Mouse (Mus musculus): ENCODE data around the gene Rab6b. TPM values are rescaled to one million over a fixed set of nuclear protein-coding genes. Genes with fewer than 3 reads are reported as not detected.

Gene Rab6b
- total and polyA plus RNA-seq, 3 experiments = 0.16 TPM; not detected in 2

DNA sequence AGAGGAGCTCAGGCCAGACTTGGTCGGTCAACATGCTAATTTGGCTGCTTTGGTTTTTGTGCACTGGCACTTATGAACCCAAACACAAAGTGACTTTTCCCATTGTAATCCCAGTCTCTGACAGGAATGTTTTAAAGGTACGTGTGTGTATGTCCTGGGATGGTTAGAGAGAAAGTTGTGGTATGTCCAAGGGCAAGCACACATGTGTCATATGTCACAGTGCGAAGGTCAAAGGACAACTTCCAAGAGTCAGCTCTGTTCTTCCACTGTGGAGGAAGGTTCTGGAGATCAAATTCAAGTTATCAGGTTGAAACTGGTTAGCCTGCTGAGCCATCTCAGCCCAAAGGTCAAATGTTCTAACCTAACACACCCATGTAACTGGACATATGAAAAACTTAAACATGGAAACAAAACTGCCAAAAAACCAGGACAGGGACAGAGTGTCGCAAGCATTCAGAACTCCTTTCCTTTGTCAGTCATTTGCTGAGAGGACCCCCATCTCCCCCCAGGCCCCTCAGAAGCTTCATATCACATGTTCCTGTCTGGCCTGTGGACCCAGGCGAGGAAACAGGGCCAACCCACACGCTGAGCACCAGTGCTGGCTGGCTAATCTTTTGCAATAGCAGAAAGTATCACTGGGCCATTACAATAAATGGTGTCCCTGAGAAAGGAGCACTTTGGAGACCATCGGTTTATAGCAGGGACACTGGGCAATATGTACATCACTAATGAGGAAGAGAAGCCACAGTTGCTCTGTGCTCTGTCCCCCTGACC lies 120.8 kb downstream of the Rab6b start:
- Histone ChIP-seq H3K27me3 (ENCODE audit: insufficient read depth, low read length) (peaks cover 43% of the 10 kb centered on the region), H3K9me3 (replicated peaks) (no peaks in the 10 kb centered on the region), H3K36me3 (replicated peaks) (no peaks in the 10 kb centered on the region), H3K4me1 (ENCODE audit: insufficient read depth, low read depth, low read length) (peaks cover 34% of the 10 kb centered on the region), H3K4me3 (ENCODE audit: low read depth, low read length) (no peak overlapping the region)
- ATAC-seq (ENCODE audit: extremely low read depth, insufficient number of reproducible peaks, low FRiP score, poor library complexity, severe bottlenecking) (no peak), DNase-seq (ENCODE audit: low spot score) (no peak)
- no peak for TF ChIP-seq GATA1 (IDR thresholded peaks at IDR 0.05; ENCODE audit: borderline replicate concordance, low read length)
- TF ChIP-seq POLR2AphosphoS5 (IDR thresholded peaks at IDR 0.05; ENCODE audit: insufficient replicate concordance, low read depth, low read length) = no peak
- TF ChIP-seq CTCF (IDR thresholded peaks at IDR 0.05; ENCODE audit: low read depth, low read length) = no peak
- TF ChIP-seq TAL1 (conservative IDR thresholded peaks at IDR 0.05; ENCODE audit: low read depth, low read length) = no peak
- no peak for TF ChIP-seq GATA2 (IDR thresholded peaks at IDR 0.05; ENCODE audit: borderline replicate concordance, low read depth, low read length)

DNA sequence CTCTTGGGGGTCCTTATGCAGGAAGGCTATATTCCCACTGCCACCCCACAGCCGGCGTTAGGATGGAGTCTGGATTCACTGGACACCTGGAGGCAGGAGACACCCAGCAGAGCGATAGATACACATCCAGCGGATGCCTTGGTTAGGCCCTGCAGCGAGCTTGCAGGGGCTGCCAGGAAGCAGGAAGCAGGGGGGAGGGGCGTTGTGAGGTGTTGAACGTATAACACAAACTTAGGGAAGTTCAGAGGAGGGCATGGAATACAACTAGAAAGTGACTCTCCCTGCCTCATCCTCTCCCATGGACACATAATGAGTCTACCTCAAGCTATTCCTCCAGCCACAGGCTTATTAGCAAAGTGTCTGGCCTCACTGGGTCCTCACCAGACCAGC lies 121.4 kb downstream of the Rab6b start:
- TF ChIP-seq POLR2AphosphoS5 (IDR thresholded peaks at IDR 0.05; ENCODE audit: insufficient replicate concordance, low read depth, low read length) = no peak
- no peak for TF ChIP-seq GATA2 (IDR thresholded peaks at IDR 0.05; ENCODE audit: borderline replicate concordance, low read depth, low read length)
- TF ChIP-seq GATA1 (IDR thresholded peaks at IDR 0.05; ENCODE audit: borderline replicate concordance, low read length) = no peak
- no peak for TF ChIP-seq CTCF (IDR thresholded peaks at IDR 0.05; ENCODE audit: low read depth, low read length)
- no peak for TF ChIP-seq TAL1 (conservative IDR thresholded peaks at IDR 0.05; ENCODE audit: low read depth, low read length)
- DNase-seq (ENCODE audit: low spot score) = no peak
- H3K4me1 ChIP-seq (ENCODE audit: insufficient read depth, low read depth, low read length) = peaks cover 29% of the 10 kb centered on the region
- H3K36me3 ChIP-seq (replicated peaks) = no peaks in the 10 kb centered on the region
- no peaks in the 10 kb centered on the region for H3K9me3 ChIP-seq (replicated peaks)
- no peak for ATAC-seq (ENCODE audit: extremely low read depth, insufficient number of reproducible peaks, low FRiP score, poor library complexity, severe bottlenecking)
- no peak overlapping the region for H3K4me3 ChIP-seq (ENCODE audit: low read depth, low read length)
- peaks cover 44% of the 10 kb centered on the region for H3K27me3 ChIP-seq (ENCODE audit: insufficient read depth, low read length)

DNA sequence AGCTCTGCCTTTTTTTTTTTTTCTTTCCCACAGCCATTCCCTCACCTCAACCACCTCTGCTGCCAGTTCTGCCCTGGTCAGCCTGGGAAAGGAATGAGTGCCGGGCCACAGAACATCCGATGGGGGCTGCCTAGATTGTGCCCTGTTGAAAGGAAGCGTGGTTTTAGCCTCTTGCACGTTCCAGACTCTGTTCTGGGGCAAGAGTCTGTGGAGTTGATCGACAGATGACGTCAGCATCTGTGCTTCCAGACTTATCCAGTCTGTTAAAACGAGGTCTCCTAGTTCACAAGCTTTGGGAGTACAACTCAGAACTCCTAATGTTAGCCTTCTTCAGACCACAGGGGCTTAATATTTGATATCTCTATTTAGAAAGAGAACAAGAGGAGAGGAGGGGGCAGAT lies 122.5 kb downstream of the Rab6b start:
- Histone ChIP-seq H3K4me3 (ENCODE audit: low read depth, low read length) (no peak overlapping the region), H3K36me3 (replicated peaks) (no peaks in the 10 kb centered on the region), H3K4me1 (ENCODE audit: insufficient read depth, low read depth, low read length) (peaks cover 19% of the 10 kb centered on the region), H3K27me3 (ENCODE audit: insufficient read depth, low read length) (peaks cover 43% of the 10 kb centered on the region), H3K9me3 (replicated peaks) (no peaks in the 10 kb centered on the region)
- ATAC-seq (ENCODE audit: extremely low read depth, insufficient number of reproducible peaks, low FRiP score, poor library complexity, severe bottlenecking) = no peak
- TF ChIP-seq POLR2AphosphoS5 (IDR thresholded peaks at IDR 0.05; ENCODE audit: insufficient replicate concordance, low read depth, low read length) (no peak), GATA1 (IDR thresholded peaks at IDR 0.05; ENCODE audit: borderline replicate concordance, low read length) (no peak), GATA2 (IDR thresholded peaks at IDR 0.05; ENCODE audit: borderline replicate concordance, low read depth, low read length) (no peak), CTCF (IDR thresholded peaks at IDR 0.05; ENCODE audit: low read depth, low read length) (no peak), TAL1 (conservative IDR thresholded peaks at IDR 0.05; ENCODE audit: low read depth, low read length) (no peak)
- DNase-seq (ENCODE audit: low spot score) = no peak

DNA sequence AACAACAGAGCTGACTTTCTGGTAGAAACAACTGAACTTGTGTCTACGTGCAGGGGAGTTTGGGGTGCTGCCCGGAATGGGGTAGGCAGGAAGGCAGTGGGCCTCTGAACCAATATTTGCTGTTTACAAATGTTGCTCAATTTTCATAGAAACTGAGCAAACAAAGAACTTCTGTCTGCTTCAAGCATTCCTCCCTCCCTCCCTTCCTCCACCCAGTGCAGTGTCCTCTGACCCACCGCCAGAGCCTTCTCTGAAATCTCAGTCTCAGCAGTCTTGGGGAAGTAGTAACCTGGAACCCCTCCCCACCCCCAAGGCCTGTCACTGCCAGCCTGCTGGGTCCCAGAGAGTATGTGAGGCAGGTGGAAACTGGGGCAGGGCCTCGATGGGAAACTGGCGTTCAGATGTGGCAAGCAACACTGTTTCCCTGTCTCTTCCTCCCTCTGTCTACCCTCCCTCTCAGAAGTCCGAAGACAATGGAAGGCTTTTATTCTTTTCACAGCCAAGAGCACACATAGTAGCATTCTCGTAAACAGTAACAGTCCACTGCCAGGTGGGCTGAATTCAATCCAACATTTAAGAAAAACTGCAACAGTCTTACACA lies 123.1 kb downstream of the Rab6b start:
- DNase-seq (ENCODE audit: low spot score) = no peak
- no peak overlapping the region for H3K4me3 ChIP-seq (ENCODE audit: low read depth, low read length)
- H3K4me1 ChIP-seq (ENCODE audit: insufficient read depth, low read depth, low read length) = peaks cover 14% of the 10 kb centered on the region
- no peaks in the 10 kb centered on the region for H3K36me3 ChIP-seq (replicated peaks)
- no peaks in the 10 kb centered on the region for H3K9me3 ChIP-seq (replicated peaks)
- peaks cover 44% of the 10 kb centered on the region for H3K27me3 ChIP-seq (ENCODE audit: insufficient read depth, low read length)
- TF ChIP-seq POLR2AphosphoS5 (IDR thresholded peaks at IDR 0.05; ENCODE audit: insufficient replicate concordance, low read depth, low read length) (no peak), GATA1 (IDR thresholded peaks at IDR 0.05; ENCODE audit: borderline replicate concordance, low read length) (no peak), CTCF (IDR thresholded peaks at IDR 0.05; ENCODE audit: low read depth, low read length) (no peak), GATA2 (IDR thresholded peaks at IDR 0.05; ENCODE audit: borderline replicate concordance, low read depth, low read length) (no peak), TAL1 (conservative IDR thresholded peaks at IDR 0.05; ENCODE audit: low read depth, low read length) (no peak)
- no peak for ATAC-seq (ENCODE audit: extremely low read depth, insufficient number of reproducible peaks, low FRiP score, poor library complexity, severe bottlenecking)

Other genes starting within 250 kb of the Rab6b start
- gene Slco2a1, start 123.1 kb upstream of the Rab6b start, total RNA-seq (2014; fragmentation: Nextera tagmentation) = not detected in 2 replicates
- gene Slco2a1, start 123.1 kb upstream of the Rab6b start, total RNA-seq (2017) = 0.11 and 0.17 TPM in 2 replicates
- gene Slco2a1, start 123.1 kb upstream of the Rab6b start, polyA plus RNA-seq (2012) = 0.01 and 0.02 TPM in 2 replicates
- gene Srprb, start 90.3 kb downstream of the Rab6b start, total RNA-seq (2014; fragmentation: Nextera tagmentation) = 21.2 and 21.3 TPM in 2 replicates
- 24.2 and 24.9 TPM in 2 replicates for gene Srprb, start 90.3 kb downstream of the Rab6b start, total RNA-seq (2017)
- 15.9 and 26.7 TPM in 2 replicates for gene Srprb, start 90.3 kb downstream of the Rab6b start, polyA plus RNA-seq (2012)
- gene Gm20425, start 118.5 kb downstream of the Rab6b start, total RNA-seq (2014; fragmentation: Nextera tagmentation) = not detected in 2 replicates
- gene Gm20425, start 118.5 kb downstream of the Rab6b start, total RNA-seq (2017) = not detected in 2 replicates
- gene Gm20425, start 118.5 kb downstream of the Rab6b start, polyA plus RNA-seq (2012) = 0.03 TPM in 1 of 2 replicates, not detected in the other
- gene Trf, start 118.7 kb downstream of the Rab6b start, total RNA-seq (2014; fragmentation: Nextera tagmentation) = 1.6 and 7.4 TPM in 2 replicates
- 26.8 and 33.4 TPM in 2 replicates for gene Trf, start 118.7 kb downstream of the Rab6b start, total RNA-seq (2017)
- gene Trf, start 118.7 kb downstream of the Rab6b start, polyA plus RNA-seq (2012) = 0.21 TPM in 1 of 2 replicates, not detected in the other
- gene 1300017J02Rik, start 193.3 kb downstream of the Rab6b start, total RNA-seq (2014; fragmentation: Nextera tagmentation) = 31.0 and 42.4 TPM in 2 replicates
- 29.9 and 31.9 TPM in 2 replicates for gene 1300017J02Rik, start 193.3 kb downstream of the Rab6b start, total RNA-seq (2017)
- 5.7 and 6.9 TPM in 2 replicates for gene 1300017J02Rik, start 193.3 kb downstream of the Rab6b start, polyA plus RNA-seq (2012)
- gene Topbp1, start 193.4 kb downstream of the Rab6b start, total RNA-seq (2014; fragmentation: Nextera tagmentation) = 449 and 472 TPM in 2 replicates
- gene Topbp1, start 193.4 kb downstream of the Rab6b start, total RNA-seq (2017) = 273 and 298 TPM in 2 replicates
- 40.9 and 59.7 TPM in 2 replicates for gene Topbp1, start 193.4 kb downstream of the Rab6b start, polyA plus RNA-seq (2012)